Mouse (Mus musculus) layer of hippocampus, adult 11-12 months (tissue): ENCODE measurements around the gene Hes3.

Experiments used
- DNase-seq: peaks from one replicate; pipeline ENCODE4 v3.0.0; 2022; ENCODE audit warnings: low spot score

Hes3 gene

GRCm38 (mm10) chr4:152257070-152257469, 34.4 kb downstream of the Hes3 start:
- DNase-seq: peak; percentile 81

- no peak for DNase-seq
Observed at GRCm38 (mm10) chr4:152253183-152253759, 38.2 kb downstream of the Hes3 start.

GRCm38 (mm10) chr4:152250615-152251014, 40.8 kb downstream of the Hes3 start:
- DNase-seq: no peak

- DNase-seq: no peak
Observed at GRCm38 (mm10) chr4:152247195-152247594, 44.3 kb downstream of the Hes3 start.

DNA sequence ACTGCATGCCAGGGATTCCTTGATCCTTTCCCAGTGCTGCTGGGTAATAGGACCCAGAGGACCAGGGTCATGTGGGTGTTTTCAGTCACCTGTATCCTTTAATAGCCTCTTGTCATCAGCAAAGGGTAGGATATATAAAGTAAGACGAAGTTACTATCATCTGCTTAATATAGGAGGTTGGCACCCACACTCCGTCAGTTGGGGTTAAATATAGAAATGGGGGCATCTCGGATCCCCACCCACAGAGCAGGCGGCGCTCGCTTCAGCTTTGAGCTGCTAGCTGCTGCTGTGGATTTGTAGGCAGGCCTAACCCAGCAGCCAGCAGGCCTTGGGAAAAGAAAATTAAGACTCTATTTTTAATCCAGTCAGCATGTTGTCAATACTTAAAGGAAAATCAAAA, 45.5 kb downstream of the Hes3 start:
- peak; percentile 66 for DNase-seq

DNA sequence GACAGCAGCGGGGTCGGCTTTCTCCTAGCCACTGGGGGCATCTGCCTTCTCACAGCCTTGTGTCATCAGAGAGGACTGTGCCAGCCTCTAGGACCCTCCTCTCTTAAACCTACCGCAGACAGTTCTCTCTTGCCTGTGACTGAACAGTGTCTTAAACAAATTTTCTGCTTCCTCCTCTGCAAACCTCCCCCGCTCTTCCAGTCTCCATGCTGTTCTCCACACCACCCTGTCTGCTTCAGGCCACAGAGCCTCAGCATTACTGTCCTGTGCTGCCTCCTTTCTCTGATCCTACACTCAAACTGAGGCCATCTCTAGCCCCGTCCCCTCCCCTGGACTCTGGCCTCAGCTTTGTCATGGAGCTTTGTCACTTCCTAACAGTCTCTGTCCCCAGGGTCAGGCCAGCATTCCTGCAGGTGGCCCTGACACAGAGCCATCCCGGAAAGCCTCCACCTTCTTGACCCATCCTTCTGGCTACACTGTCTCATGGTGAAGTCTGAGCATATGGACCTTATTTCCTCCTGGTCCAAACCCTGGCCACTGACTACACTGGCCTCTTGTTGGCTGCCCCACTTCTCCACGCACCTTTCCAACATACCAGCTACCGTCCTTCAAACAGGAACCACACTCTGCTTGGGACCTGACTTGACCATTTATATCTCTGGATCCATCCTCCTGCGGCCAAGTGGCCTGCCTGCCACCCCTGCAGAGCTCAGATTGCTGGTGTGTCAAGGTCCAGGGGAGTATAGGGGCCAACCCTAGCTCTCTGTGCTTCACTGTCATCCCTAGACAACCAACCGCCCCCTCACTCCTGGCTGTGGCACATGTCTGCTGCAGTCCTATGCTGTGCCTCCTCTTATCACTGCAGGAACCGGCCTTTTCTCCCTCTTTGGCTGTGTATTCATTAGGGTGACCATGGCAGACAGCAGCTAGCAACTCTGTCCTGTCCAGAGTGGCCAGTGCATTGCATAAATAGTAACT, 46.6 kb downstream of the Hes3 start:
- no peak for DNase-seq

GRCm38 (mm10) chr4:152243969-152244368, 47.5 kb downstream of the Hes3 start:
- DNase-seq: no peak

- DNase-seq: no peak
Observed at GRCm38 (mm10) chr4:152243241-152243891, 48.1 kb downstream of the Hes3 start.

GRCm38 (mm10) chr4:152239974-152240373, 51.5 kb downstream of the Hes3 start:
- DNase-seq: no peak
